Mouse (Mus musculus): ENCODE data around the gene Lamb3. TPM values are rescaled to one million over a fixed set of nuclear protein-coding genes. Genes with fewer than 3 reads are reported as not detected.

Lamb3 gene
- polyA plus RNA-seq, 1 experiment from 2014 or later: 8.5 TPM

GRCm38 (mm10) chr1:193301216-193302092 is 94.0 kb downstream of the Lamb3 start:
- ATAC-seq (ENCODE audit: low read depth): peak; percentile 83
- Histone ChIP-seq H3K9ac (ENCODE audit: low read depth, low read length) (no peak overlapping the region), H3K4me1 (ENCODE audit: control insufficient read depth, insufficient read depth, low read length) (no peaks in the 10 kb centered on the region; the same call in 1 of the 2 replicates), H3K4me2 (ENCODE audit: low read depth, low read length) (peak overlapping the region; percentile 33), H3K27ac (replicated peaks; ENCODE audit: low read depth, low read length) (0 out of 2 replicates have a peak overlapping the region, but pooled peaks have one; percentile 4), H3K4me3 (ENCODE audit: low read depth, low read length) (peak overlapping the region; percentile 10; the same call in 1 of the 2 replicates), H3K9me3 (ENCODE audit: control insufficient read depth, low read length) (no peaks in the 10 kb centered on the region), H3K36me3 (ENCODE audit: control insufficient read depth, insufficient read depth, low read length) (no peaks in the 10 kb centered on the region), H3K27me3 (replicated peaks; ENCODE audit: control insufficient read depth, insufficient read depth, low read length) (no peaks in the 10 kb centered on the region)
- 56% methylated on average over 6 of the region's 6 CpGs for WGBS
- peak; percentile 65 for DNase-seq (ENCODE audit: low spot score)

GRCm38 (mm10) chr1:193302093-193302405 is 94.5 kb downstream of the Lamb3 start:
- ATAC-seq (ENCODE audit: low read depth) (no peak), DNase-seq (ENCODE audit: low spot score) (no peak)
- 58% methylated on average over 8 of the region's 8 CpGs for WGBS
- Histone ChIP-seq H3K27me3 (replicated peaks; ENCODE audit: control insufficient read depth, insufficient read depth, low read length) (no peaks in the 10 kb centered on the region), H3K36me3 (ENCODE audit: control insufficient read depth, insufficient read depth, low read length) (no peaks in the 10 kb centered on the region), H3K4me2 (ENCODE audit: low read depth, low read length) (peak overlapping the region; percentile 33), H3K27ac (replicated peaks; ENCODE audit: low read depth, low read length) (no peak overlapping the region), H3K4me1 (ENCODE audit: control insufficient read depth, insufficient read depth, low read length) (no peaks in the 10 kb centered on the region; the same call in 1 of the 2 replicates), H3K9me3 (ENCODE audit: control insufficient read depth, low read length) (no peaks in the 10 kb centered on the region), H3K9ac (ENCODE audit: low read depth, low read length) (no peak overlapping the region), H3K4me3 (ENCODE audit: low read depth, low read length) (peak overlapping the region; percentile 10; the same call in 1 of the 2 replicates)

DNA sequence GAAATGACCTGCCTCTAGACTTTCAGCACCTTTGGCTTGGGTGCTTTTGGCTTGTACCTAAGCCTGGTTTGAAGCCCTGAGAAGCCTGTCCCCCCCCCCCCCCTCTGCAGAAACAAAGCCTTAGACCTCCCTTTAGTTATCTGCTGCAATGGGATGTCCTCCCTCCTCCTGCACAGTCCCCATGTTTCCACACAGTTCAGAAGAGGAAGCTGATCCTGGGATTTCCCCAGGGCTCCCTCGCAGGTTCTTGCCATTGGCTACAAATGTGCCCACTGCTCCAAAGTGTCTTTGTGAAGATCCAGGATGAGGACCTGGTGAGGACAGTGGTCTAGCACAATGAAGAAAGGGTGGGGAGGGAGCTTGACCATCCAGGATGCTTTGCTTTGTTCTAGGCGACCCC is 95.6 kb downstream of the Lamb3 start:
- WGBS: 55% methylated on average over 2 of the region's 2 CpGs
- H3K27ac ChIP-seq (replicated peaks; ENCODE audit: low read depth, low read length): no peak overlapping the region
- no peak overlapping the region for H3K9ac ChIP-seq (ENCODE audit: low read depth, low read length)
- no peaks in the 10 kb centered on the region for H3K9me3 ChIP-seq (ENCODE audit: control insufficient read depth, low read length)
- no peaks in the 10 kb centered on the region for H3K27me3 ChIP-seq (replicated peaks; ENCODE audit: control insufficient read depth, insufficient read depth, low read length)
- ATAC-seq (ENCODE audit: low read depth) (no peak), DNase-seq (ENCODE audit: low spot score) (no peak)
- H3K4me1 ChIP-seq (ENCODE audit: control insufficient read depth, insufficient read depth, low read length): no peaks in the 10 kb centered on the region; the same call in 1 of the 2 replicates
- no peaks in the 10 kb centered on the region for H3K36me3 ChIP-seq (ENCODE audit: control insufficient read depth, insufficient read depth, low read length)
- H3K4me3 ChIP-seq (ENCODE audit: low read depth, low read length): no peak overlapping the region
- no peak overlapping the region for H3K4me2 ChIP-seq (ENCODE audit: low read depth, low read length)

- DNase-seq (ENCODE audit: low spot score): peak; percentile 50
- no peak overlapping the region for H3K4me2 ChIP-seq (ENCODE audit: low read depth, low read length)
- no peak overlapping the region for H3K4me3 ChIP-seq (ENCODE audit: low read depth, low read length)
- H3K27me3 ChIP-seq (replicated peaks; ENCODE audit: control insufficient read depth, insufficient read depth, low read length): no peaks in the 10 kb centered on the region
- 45% methylated on average over 7 of the region's 7 CpGs for WGBS
- H3K9ac ChIP-seq (ENCODE audit: low read depth, low read length): no peak overlapping the region
- no peaks in the 10 kb centered on the region for H3K9me3 ChIP-seq (ENCODE audit: control insufficient read depth, low read length)
- no peaks in the 10 kb centered on the region for H3K36me3 ChIP-seq (ENCODE audit: control insufficient read depth, insufficient read depth, low read length)
- no peaks in the 10 kb centered on the region; the same call in 1 of the 2 replicates for H3K4me1 ChIP-seq (ENCODE audit: control insufficient read depth, insufficient read depth, low read length)
- no peak overlapping the region for H3K27ac ChIP-seq (replicated peaks; ENCODE audit: low read depth, low read length)
- ATAC-seq (ENCODE audit: low read depth): no peak
These were observed 97.9 kb downstream of the Lamb3 start for GRCm38 (mm10) chr1:193305386-193305785.

GRCm38 (mm10) chr1:193306832-193307231 is 99.3 kb downstream of the Lamb3 start:
- Histone ChIP-seq H3K27ac (replicated peaks; ENCODE audit: low read depth, low read length) (no peak overlapping the region), H3K4me2 (ENCODE audit: low read depth, low read length) (no peak overlapping the region), H3K27me3 (replicated peaks; ENCODE audit: control insufficient read depth, insufficient read depth, low read length) (no peaks in the 10 kb centered on the region), H3K9me3 (ENCODE audit: control insufficient read depth, low read length) (no peaks in the 10 kb centered on the region), H3K9ac (ENCODE audit: low read depth, low read length) (no peak overlapping the region), H3K4me3 (ENCODE audit: low read depth, low read length) (no peak overlapping the region), H3K36me3 (ENCODE audit: control insufficient read depth, insufficient read depth, low read length) (no peaks in the 10 kb centered on the region), H3K4me1 (ENCODE audit: control insufficient read depth, insufficient read depth, low read length) (no peaks in the 10 kb centered on the region; the same call in 1 of the 2 replicates)
- DNase-seq (ENCODE audit: low spot score) (no peak), ATAC-seq (ENCODE audit: low read depth) (no peak)
- WGBS: 83% methylated on average over 2 of the region's 2 CpGs

GRCm38 (mm10) chr1:193309785-193310518 is 102.5 kb downstream of the Lamb3 start:
- Histone ChIP-seq H3K27ac (replicated peaks; ENCODE audit: low read depth, low read length) (no peak overlapping the region), H3K4me3 (ENCODE audit: low read depth, low read length) (no peak overlapping the region), H3K36me3 (ENCODE audit: control insufficient read depth, insufficient read depth, low read length) (no peaks in the 10 kb centered on the region), H3K4me1 (ENCODE audit: control insufficient read depth, insufficient read depth, low read length) (no peaks in the 10 kb centered on the region; the same call in 1 of the 2 replicates), H3K4me2 (ENCODE audit: low read depth, low read length) (no peak overlapping the region), H3K9ac (ENCODE audit: low read depth, low read length) (no peak overlapping the region), H3K27me3 (replicated peaks; ENCODE audit: control insufficient read depth, insufficient read depth, low read length) (no peaks in the 10 kb centered on the region), H3K9me3 (ENCODE audit: control insufficient read depth, low read length) (no peaks in the 10 kb centered on the region)
- DNase-seq (ENCODE audit: low spot score) (no peak), ATAC-seq (ENCODE audit: low read depth) (no peak)
- 78% methylated on average over 1 of the region's 1 CpGs for WGBS

DNA sequence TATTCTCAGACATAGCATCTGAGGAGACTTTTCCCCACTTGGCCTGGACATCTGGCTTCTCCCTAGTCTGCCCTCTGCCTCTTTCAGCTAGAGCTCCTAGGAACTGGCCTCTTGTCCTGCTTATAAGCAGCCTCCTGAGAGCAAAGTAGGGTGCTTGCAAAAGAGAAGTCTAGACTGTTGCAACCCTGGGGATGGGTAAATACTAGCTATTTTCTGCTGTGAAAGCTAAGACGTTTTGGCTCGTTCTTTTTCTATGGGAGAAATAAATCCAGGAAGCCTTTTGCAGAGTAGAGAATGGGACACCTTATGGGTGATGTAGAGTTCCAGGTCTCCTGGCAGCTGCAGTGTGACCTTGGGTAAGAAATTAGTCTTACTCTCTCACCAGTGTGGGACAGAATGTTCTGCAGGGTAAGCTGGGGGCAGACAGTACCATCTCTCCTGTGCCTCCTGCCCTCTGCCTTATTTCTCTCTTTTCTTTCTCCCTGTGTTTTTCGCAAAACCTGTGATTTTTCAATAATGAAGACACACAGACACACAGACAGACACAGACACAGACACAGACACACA is 103.1 kb downstream of the Lamb3 start:
- WGBS: 90% methylated on average over 3 of the region's 3 CpGs
- Histone ChIP-seq H3K27ac (replicated peaks; ENCODE audit: low read depth, low read length) (no peak overlapping the region), H3K4me3 (ENCODE audit: low read depth, low read length) (no peak overlapping the region), H3K9me3 (ENCODE audit: control insufficient read depth, low read length) (no peaks in the 10 kb centered on the region), H3K4me2 (ENCODE audit: low read depth, low read length) (no peak overlapping the region), H3K9ac (ENCODE audit: low read depth, low read length) (no peak overlapping the region), H3K27me3 (replicated peaks; ENCODE audit: control insufficient read depth, insufficient read depth, low read length) (no peaks in the 10 kb centered on the region), H3K4me1 (ENCODE audit: control insufficient read depth, insufficient read depth, low read length) (no peaks in the 10 kb centered on the region), H3K36me3 (ENCODE audit: control insufficient read depth, insufficient read depth, low read length) (no peaks in the 10 kb centered on the region)
- ATAC-seq (ENCODE audit: low read depth): no peak
- no peak for DNase-seq (ENCODE audit: low spot score)

DNA sequence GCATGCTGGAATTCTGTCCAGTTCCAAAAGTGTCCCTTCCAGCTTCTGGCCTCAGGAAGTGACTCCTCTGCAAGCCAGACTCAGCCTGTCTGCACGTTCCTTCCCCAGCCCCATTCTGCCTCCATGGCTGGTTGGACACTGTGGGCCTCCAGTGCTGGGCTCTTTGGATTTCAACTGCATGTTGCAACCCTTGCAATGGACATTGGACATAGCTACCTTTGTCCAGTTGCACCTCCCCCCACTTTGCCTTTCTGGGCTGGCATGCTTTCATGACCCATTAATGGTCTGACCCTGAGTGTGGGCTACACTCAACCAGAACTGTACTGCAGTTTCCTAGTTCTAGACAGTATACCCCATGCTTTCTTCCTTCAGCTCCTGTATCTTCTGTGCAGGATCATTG is 104.1 kb downstream of the Lamb3 start:
- no peak overlapping the region for H3K9ac ChIP-seq (ENCODE audit: low read depth, low read length)
- 88% methylated on average over 1 of the region's 1 CpGs for WGBS
- H3K4me2 ChIP-seq (ENCODE audit: low read depth, low read length): no peak overlapping the region
- no peaks in the 10 kb centered on the region for H3K27me3 ChIP-seq (replicated peaks; ENCODE audit: control insufficient read depth, insufficient read depth, low read length)
- peaks cover 3% of the 10 kb centered on the region; the same call in 1 of the 2 replicates for H3K4me1 ChIP-seq (ENCODE audit: control insufficient read depth, insufficient read depth, low read length)
- no peaks in the 10 kb centered on the region for H3K36me3 ChIP-seq (ENCODE audit: control insufficient read depth, insufficient read depth, low read length)
- DNase-seq (ENCODE audit: low spot score) (no peak), ATAC-seq (ENCODE audit: low read depth) (no peak)
- H3K27ac ChIP-seq (replicated peaks; ENCODE audit: low read depth, low read length): no peak overlapping the region
- no peak overlapping the region for H3K4me3 ChIP-seq (ENCODE audit: low read depth, low read length)
- no peaks in the 10 kb centered on the region for H3K9me3 ChIP-seq (ENCODE audit: control insufficient read depth, low read length)
